Mouse (Mus musculus) heart, adult 2 months (tissue): ENCODE measurements at regions not wholly inside any gene's neighbourhood (a gene's known extent, or its start where the extent isn't known, plus 50 kb on each side); places are given as distances from the start of the nearest gene placed in this dataset.

ENCODE experiments used
- DNase-seq, 2 experiments: peaks; one replicate each; pipeline ENCODE4 v3.0.0; 2021
- H3K27ac ChIP-seq: fragments of 200-600 bp; 2 replicates; pipeline ENCODE4 v1.8.1; 2022
- H3K27me3 ChIP-seq: fragments of 200-500 bp; 2 replicates; pipeline ENCODE4 v1.6.1; 2012; ENCODE audit warnings: mild to moderate bottlenecking, low read length, inconsistent platforms, mixed read lengths; ENCODE audit not compliant: control insufficient read depth, insufficient read depth
- H3K36me3 ChIP-seq: fragments of 200-500 bp; 2 replicates; pipeline ENCODE4 v1.6.1; 2012; ENCODE audit warnings: low read length, inconsistent platforms; ENCODE audit not compliant: control insufficient read depth, insufficient read depth
- H3K4me1 ChIP-seq: fragments of 200-500 bp; 2 replicates; pipeline ENCODE4 v1.6.1; 2011; ENCODE audit warnings: low read length; ENCODE audit not compliant: control insufficient read depth, insufficient read depth
- H3K4me3 ChIP-seq: fragments of 200-600 bp; 2 replicates; pipeline ENCODE4 v1.8.1; 2022
- H3K79me2 ChIP-seq: fragments of 200-500 bp; replicated peaks from 2 replicates; pipeline ENCODE4 v1.6.1; 2012; ENCODE audit warnings: mild to moderate bottlenecking, inconsistent platforms, low read length, moderate library complexity, mixed read lengths; ENCODE audit not compliant: control insufficient read depth, insufficient read depth
- H3K9ac ChIP-seq: fragments of 200-500 bp; 2 replicates; pipeline ENCODE4 v1.6.1; 2012; ENCODE audit warnings: low read depth, mild to moderate bottlenecking, control low read depth, inconsistent platforms, low read length, mixed read lengths
- CTCF ChIP-seq: fragments of 200-600 bp; IDR thresholded peaks from 2 replicates; pipeline ENCODE4 v1.8.1; 2022; ENCODE audit warnings: antibody characterized with exemption, mild to moderate bottlenecking, moderate library complexity
- EP300 ChIP-seq: fragments of 200-500 bp; IDR thresholded peaks from 2 replicates; pipeline ENCODE4 v1.6.1; 2011; ENCODE audit warnings: low read depth, low read length, control low read depth; ENCODE audit not compliant: insufficient read depth
- POLR2A ChIP-seq: fragments of 200-500 bp; IDR thresholded peaks from 2 replicates; pipeline ENCODE4 v1.6.1; 2011; ENCODE audit warnings: mild to moderate bottlenecking, low read depth, low read length, control low read depth; ENCODE audit not compliant: insufficient read depth
- WGBS: fragments of 180-500 bp; shearing (Covaris S2); methylation state at CpG from one replicate; pipeline ENCODE4 v1.1.7; 2018; 5-methylcytosine and 5-hydroxymethylcytosine counted together
- intact Hi-C: fragments of 180-260 bp; cut with DNase I; formaldehyde crosslinking; loops from one replicate; pipeline ENCODE4 v1.15.1; 2025

- WGBS: 68% methylated on average over 4 of the region's 4 CpGs
- TF ChIP-seq POLR2A (no peak), CTCF (no peak), EP300 (no peak)
- Histone ChIP-seq H3K4me1 (no peaks in the 10 kb centered on the region), H3K27me3 (no peaks in the 10 kb centered on the region), H3K9ac (no peak overlapping the region), H3K36me3 (no peaks in the 10 kb centered on the region), H3K4me3 (no peak overlapping the region), H3K79me2 (no peaks in the 10 kb centered on the region), H3K27ac (no peak overlapping the region)
- no peak for DNase-seq
- intact Hi-C loops: no loop called here
Observed at GRCm38 (mm10) chr9:17227091-17227481, 726.0 kb upstream of the Fat3 start.

- intact Hi-C loops: no loop called here
- WGBS: 52% methylated on average over 3 of the region's 3 CpGs
- no peak overlapping the region for H3K9ac ChIP-seq
- no peak overlapping the region for H3K27ac ChIP-seq
- no peak overlapping the region for H3K4me3 ChIP-seq
- no peaks in the 10 kb centered on the region for H3K79me2 ChIP-seq
- no peaks in the 10 kb centered on the region for H3K27me3 ChIP-seq
- H3K36me3 ChIP-seq: no peaks in the 10 kb centered on the region
- no peak for DNase-seq
- no peaks in the 10 kb centered on the region for H3K4me1 ChIP-seq
- no peak for TF ChIP-seq CTCF
- no peak for TF ChIP-seq EP300
- no peak for TF ChIP-seq POLR2A
Observed at GRCm38 (mm10) chr9:17226475-17227090, 725.5 kb upstream of the Fat3 start.

- no peaks in the 10 kb centered on the region for H3K79me2 ChIP-seq
Observed at GRCm38 (mm10) chr9:17195339-17195738, 694.3 kb upstream of the Fat3 start.

DNA sequence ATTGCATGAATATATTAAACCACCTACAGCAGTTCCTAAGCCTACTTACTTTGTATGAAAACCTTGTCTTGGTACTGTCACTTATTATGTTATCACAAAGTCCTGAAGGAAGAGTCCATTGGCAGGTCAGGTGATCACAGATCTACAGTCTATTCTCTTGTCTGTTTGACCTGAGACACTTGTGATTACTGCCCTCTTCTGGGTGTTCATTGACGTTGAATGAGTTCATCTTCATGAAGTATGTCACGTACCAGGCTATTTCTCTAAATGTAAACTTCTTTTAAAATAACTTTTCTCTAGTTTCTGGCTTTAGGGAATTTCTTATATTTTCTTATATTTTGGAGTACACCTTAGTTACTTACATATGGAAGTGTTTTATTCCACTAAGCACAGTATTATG lies 688.5 kb upstream of the Fat3 start:
- Histone ChIP-seq H3K4me1 (no peaks in the 10 kb centered on the region), H3K79me2 (no peaks in the 10 kb centered on the region), H3K9ac (no peak overlapping the region), H3K27ac (no peak overlapping the region), H3K4me3 (no peak overlapping the region), H3K36me3 (no peaks in the 10 kb centered on the region), H3K27me3 (no peaks in the 10 kb centered on the region)
- TF ChIP-seq POLR2A (no peak), CTCF (peak; percentile 37), EP300 (no peak)
- 60% methylated on average over 2 of the region's 2 CpGs for WGBS
- DNase-seq: no peak
- intact Hi-C loops: no loop called here

More at GRCm38 (mm10) chr9:17195339-17195738, 694.3 kb upstream of the Fat3 start:
- intact Hi-C loops: no loop called here
- Histone ChIP-seq H3K27me3 (no peaks in the 10 kb centered on the region), H3K4me1 (no peaks in the 10 kb centered on the region), H3K36me3 (no peaks in the 10 kb centered on the region), H3K9ac (no peak overlapping the region), H3K27ac (no peak overlapping the region), H3K4me3 (no peak overlapping the region)
- no peak for TF ChIP-seq EP300
- no peak for TF ChIP-seq CTCF
- TF ChIP-seq POLR2A: no peak
- DNase-seq: no peak

DNA sequence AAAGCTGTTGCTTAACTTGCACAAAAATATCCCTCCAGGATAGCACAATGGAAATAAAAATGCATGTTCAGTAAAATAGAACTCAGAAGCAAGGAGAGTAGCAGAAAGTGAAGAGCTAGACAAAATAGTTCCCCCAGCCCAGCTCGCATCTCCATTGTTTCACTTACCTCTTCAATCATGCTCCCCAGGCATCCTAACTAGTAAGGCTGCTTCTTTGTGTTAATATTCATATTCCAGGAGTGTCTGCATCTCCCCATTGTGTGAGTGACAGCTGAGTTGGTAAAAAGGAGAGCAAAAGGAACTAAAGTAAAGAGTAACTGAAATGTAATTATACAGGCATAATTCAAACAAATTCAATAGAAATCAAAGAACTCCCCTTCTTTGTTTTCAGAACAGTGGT lies 667.1 kb upstream of the Fat3 start:
- Histone ChIP-seq H3K9ac (no peak overlapping the region), H3K36me3 (no peaks in the 10 kb centered on the region), H3K4me1 (no peaks in the 10 kb centered on the region), H3K27ac (no peak overlapping the region), H3K79me2 (no peaks in the 10 kb centered on the region), H3K4me3 (no peak overlapping the region), H3K27me3 (no peaks in the 10 kb centered on the region)
- DNase-seq: no peak
- TF ChIP-seq EP300 (no peak), POLR2A (no peak), CTCF (no peak)
- intact Hi-C loops: no loop called here
- 70% methylated on average over 1 of the region's 1 CpGs for WGBS

- DNase-seq: no peak
- 76% methylated on average over 1 of the region's 1 CpGs for WGBS
- H3K27ac ChIP-seq: no peak overlapping the region
- intact Hi-C loops: no loop called here
- no peaks in the 10 kb centered on the region for H3K79me2 ChIP-seq
- H3K27me3 ChIP-seq: no peaks in the 10 kb centered on the region
- H3K4me3 ChIP-seq: no peak overlapping the region
- H3K4me1 ChIP-seq: no peaks in the 10 kb centered on the region
- no peak for TF ChIP-seq CTCF
- no peak for TF ChIP-seq POLR2A
- TF ChIP-seq EP300: no peak
- H3K36me3 ChIP-seq: no peaks in the 10 kb centered on the region
- H3K9ac ChIP-seq: no peak overlapping the region
Observed at GRCm38 (mm10) chr9:17166331-17166730, 665.2 kb upstream of the Fat3 start.
